Mouse (Mus musculus): ENCODE results near the gene Tmem52b.
"Not testable (repeated sequence)": the region's sequence is repeated elsewhere in the genome, so short reads cannot be mapped to it uniquely, and the experiment has no call there.

The Tmem52b gene
- long read RNA-seq, experiment 1, result 0 reads
- long read RNA-seq, experiment 2, result 0 reads

DNA sequence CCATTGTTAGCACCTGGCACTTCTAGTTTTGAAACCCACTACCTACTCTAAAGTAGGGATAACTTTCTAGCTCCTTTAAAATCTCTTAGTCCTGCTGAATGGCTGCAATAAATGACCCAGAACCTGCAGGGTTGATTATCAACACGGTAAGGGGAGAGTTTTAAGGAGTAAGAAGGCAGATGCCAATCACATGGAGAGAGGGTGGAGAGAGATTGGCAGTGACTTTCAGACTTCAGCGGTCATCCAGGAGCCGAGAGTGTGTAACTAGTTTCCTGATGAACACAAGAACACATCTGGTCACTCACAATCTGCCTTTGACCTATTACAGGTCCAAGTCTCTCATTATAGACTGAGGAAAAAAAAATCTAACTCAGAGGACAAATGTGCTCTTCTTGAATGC, at the start of gene Tmem52b:
Tmem52b (plus strand) TSS at position 189 of the 400 bp plus-strand sequence.
- intact Hi-C loops (cut with DNase I), result no loop called here

- intact Hi-C loops (cut with DNase I), result no loop called here
Measured at GRCm38 (mm10) chr6:129471386-129471785, 41.0 kb upstream of the Tmem52b start.

DNA sequence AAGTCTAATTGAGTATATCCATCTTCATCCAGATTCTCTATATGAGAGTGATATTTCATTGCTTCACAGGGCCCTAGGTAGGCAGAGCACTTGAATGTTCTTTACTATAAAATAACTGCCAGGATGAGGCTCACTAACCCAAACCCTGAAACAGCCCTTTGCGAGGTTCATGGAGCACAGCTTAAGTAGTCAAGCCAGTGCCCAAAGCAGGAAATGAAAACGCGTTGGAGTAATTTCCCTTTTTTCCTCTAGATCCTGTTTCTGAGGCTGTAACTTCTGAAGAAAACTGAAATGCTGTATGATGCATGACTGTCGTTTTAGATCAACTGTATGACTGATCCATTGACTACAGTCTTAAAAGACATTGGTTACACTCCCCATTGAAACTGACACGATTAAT, 39.7 kb upstream of the Tmem52b start:
- intact Hi-C loops (cut with DNase I), result no loop called here

DNA sequence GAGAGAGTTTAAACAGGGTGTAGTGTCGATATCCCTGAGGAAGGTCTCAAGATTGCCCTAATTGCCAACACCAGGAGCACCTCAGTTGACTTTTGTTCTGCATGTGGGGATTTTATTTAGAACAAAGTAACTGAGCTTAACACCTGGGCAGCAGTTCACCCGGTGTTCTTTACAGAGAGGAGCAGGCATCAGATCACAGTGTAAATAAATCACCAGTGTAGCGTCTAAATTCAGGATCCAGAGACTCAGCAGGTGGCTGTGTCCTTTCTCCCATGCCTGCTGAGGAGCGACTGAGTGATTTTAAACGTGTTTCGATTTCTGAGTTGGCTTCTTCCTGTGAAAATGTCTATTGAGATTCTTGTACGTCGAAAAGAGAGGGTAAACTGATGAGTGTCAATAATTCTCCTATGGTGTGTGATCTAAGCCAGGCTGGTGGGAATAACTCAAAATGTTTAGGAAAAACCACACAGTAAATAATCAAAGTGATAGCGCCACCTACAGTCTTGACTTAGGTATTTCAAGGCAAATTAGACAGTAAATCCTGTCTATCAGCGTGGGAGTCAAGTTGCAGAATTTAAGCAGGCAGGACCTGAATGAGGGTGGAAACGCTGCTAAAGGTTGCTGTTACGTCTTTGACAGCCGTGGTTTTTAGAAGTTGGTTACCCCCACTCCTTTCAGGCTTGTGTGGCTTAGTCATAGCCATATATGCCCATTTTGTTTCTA, 35.8 kb upstream of the Tmem52b start:
- intact Hi-C loops (cut with DNase I), result loop anchor here (2.0 kb wide), 1 partner anchor 82 kb away; no protein-coding TSS in a partner anchor

DNA sequence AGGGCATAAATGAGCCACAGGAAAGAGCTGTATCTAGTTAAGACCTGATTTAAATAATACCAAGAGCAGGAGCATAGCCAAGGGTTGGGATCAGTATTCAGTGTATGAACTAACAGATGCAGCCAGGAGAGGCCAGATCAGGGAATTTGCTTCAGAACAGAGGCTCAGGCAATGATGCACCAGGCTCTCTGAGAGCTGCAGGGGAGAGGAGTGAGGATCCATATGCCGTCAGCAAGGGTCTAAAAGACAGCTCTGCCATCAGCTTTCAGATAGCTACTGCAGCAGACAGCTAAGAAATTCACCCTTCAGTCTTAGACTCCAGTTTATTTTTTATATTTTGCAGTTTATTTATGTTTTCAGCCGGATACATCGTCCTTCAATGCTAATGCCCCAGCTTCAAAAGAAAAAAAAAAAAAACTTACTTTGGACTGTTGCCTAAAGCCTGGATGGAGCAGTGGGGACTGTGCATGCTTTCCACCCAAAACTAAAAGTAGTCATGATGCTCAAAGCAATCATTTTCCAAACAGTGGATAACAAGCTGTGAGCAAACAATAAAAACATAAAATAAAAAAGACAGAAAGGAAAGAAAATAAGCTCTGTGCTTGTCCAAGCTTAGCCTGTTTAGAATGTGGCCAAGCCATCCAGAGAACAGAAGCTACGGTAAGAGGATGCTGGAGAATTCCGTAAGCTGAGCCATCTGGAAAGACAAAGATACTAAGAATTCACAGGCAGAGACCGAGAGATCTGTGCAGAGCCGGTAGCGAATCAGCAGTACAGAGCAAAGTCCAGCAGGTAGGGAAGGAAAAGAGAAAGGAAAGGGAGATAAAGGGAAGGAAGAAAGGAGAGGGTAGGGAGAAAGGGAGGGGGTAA, 32.0 kb upstream of the Tmem52b start:
- intact Hi-C loops (cut with DNase I), result no loop called here

DNA sequence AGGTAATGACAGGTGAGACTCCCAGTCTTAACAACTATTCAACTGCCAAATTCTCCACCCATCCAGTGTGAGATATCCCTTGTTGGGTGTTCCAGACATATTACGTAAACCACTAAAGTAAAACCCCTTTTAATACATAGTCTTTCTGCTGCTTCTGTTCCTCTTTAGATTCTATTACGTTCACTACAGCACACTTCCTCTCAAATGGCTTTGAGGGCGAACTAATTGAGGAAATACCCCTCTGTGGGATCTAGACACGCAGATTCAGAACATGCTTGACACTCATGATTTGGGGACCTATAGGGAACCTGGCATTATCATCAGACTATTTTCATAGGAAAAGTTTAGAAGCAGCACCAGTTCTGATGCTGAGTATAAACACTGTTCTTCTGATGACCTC, 17.4 kb upstream of the Tmem52b start:
- intact Hi-C loops (cut with DNase I), result no loop called here

DNA sequence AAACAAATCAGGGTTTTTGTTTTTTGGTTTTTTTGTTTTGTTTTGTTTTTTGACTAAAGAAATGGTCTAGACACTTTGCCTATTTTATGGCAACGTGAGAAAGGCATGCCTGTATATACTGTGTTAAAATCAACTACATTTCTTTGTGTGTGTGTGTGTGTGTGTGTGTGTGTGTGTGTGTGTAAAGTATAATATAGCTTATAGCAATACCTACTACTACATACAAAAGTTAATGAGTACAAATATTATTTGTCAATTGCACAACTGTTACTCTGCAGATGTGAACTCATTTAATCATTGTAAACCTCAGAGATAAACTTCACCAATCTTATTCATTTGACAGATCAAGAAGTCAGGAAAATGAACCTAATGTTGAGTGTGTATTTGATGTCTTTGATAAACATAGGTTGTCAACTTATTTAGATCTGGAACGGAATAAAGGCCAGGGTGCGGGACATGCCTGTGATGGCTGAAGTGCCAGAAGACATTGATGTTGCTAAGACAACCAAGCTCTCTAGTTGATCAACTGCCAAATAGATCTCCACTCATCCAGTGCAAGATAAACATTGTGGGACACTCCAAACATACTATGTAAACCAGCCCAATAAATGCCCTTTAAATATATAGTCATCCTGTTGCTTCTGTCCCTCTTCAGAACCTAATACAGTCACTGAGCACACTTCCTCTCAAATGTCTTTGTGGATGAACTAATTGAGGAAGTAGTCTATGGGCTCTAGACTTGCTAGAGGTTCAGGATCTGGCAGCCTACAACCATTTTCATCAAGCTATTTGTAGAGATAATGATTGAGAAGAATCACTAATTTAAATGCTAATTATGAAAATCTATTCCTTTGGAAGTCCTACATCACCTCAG, 14.8 kb upstream of the Tmem52b start:
- intact Hi-C loops (cut with DNase I), result no loop called here

DNA sequence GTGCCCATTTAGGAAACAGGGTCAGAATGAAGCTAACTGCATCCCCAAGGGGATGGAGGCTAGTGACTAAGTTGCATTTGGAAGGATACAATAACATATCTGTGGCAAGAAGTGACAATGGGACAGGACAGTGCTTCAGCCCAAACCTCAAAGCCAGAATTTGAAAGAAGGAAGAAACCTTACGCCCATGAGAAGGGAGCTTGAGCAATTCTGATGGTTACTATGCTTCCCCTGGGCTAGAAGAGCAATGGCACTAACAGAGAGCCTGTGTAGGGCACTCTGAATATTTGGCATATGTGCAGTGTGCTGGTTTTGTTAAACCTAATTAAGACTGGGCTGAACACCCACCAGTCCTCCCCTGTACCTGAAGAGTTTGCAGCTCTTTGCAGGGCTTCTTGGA, 12.8 kb upstream of the Tmem52b start:
- intact Hi-C loops (cut with DNase I), result not testable (repeated sequence)

DNA sequence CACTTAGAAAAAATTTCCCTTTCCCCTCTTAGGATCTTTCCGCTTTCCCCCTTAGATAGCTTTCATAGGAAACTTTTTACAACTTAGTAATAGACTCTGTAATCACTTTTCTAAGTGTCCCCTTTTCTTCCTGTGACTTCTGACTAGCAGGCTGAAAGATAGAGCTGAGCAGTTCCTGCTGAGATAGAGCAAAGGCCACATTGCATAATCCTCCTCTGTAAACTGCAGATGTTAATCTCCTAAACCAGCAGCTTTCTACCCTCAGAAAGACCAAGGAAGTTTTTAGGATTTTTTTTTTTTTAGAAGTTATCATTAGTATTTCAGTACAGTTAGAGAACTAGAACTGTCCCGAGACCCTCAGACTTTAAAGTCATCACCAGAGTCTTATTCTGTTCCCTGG, 8.9 kb upstream of the Tmem52b start:
- intact Hi-C loops (cut with DNase I), result no loop called here

GRCm38 (mm10) chr6:129507024-129507423, 5.3 kb upstream of the Tmem52b start, which contains the start of gene Olr1:
TSS of gene Olr1 (minus strand) at chr6:129507165.
- intact Hi-C loops (cut with DNase I), result no loop called here

DNA sequence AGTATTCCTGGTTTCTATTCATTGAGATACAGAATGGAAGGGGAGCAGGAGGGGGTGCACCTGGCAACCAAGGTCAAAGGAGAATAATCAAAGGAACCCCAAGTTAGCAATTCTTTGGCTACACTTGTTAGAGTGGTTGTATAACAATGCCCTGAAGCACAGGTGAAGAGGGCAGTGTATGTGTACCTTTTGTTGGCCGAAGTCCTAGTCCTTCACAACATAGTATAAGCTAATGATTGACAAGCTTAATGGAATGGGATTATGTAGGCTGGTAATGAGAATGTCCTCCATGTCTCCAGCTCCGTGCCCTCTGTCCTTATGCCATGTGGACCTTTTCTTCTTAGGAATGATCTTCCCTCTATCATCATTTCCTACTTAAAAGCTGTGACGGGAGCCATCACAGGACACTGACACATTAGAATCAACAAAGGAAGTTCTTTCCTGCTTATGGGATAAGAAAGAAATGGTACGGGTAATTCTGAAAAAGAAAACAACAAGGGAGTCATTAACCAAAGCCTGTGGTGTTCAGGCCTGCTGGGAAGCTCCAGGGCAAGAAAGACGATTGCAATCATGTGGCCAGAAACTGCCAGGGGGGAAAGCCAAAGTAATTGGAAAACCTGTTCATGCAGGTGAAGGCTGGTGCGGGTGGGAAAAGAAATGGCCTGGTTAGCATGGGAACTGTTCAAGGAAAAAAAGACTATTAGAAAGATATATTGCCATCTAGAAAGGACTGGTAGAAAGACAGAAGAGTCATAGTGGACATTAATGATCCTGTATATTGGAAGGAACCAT, 2.0 kb upstream of the Tmem52b start:
- intact Hi-C loops (cut with DNase I), result no loop called here

DNA sequence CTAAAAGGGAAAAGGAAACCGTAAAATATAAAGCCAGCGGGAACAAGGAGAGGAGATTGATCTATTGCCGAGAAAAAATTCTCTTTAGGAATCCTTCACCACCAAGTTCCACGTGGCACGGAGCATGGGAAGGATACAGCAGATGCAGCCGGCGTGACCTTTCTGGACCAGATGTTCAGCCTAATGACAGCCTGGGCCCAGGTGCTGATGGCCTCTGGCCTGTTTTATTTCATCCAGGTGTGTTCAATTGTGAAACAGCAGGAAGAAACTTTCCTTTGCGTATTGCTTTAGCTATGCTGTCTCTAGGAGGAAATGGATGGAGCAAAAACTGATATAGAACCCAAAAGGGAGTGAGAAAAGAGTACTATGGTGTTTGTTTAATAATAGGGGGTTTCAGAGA, 513 bp downstream of the Tmem52b start:
- intact Hi-C loops (cut with DNase I), result no loop called here

DNA sequence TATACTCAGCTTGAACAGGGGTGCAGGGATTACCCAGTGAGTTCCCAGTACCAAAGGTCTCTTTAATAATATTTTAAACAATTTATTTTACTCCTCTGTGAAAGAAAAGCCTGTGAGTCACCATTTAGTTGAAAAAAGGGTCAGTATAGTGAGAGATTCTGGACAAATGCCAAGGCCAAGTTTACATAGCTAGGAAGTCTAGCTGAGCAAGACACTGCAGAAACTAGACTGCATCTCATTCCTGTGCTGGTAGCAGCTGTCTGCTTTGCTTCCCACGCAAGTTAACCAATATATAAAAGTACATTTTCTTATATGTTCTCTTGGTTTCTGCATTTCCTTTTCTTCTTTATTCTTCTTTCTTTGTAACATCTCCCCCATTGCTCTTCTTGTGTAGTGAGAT, 1.1 kb downstream of the Tmem52b start:
- intact Hi-C loops (cut with DNase I), result no loop called here

- intact Hi-C loops (cut with DNase I), result no loop called here
Measured at GRCm38 (mm10) chr6:129514376-129514775, 2.0 kb downstream of the Tmem52b start.

GRCm38 (mm10) chr6:129515068-129515467, 2.7 kb downstream of the Tmem52b start:
- intact Hi-C loops (cut with DNase I), result no loop called here

GRCm38 (mm10) chr6:129516388-129516787, 4.0 kb downstream of the Tmem52b start:
- intact Hi-C loops (cut with DNase I), result loop anchor here (2.0 kb wide), 1 partner anchor 124 kb away; no protein-coding TSS in a partner anchor

DNA sequence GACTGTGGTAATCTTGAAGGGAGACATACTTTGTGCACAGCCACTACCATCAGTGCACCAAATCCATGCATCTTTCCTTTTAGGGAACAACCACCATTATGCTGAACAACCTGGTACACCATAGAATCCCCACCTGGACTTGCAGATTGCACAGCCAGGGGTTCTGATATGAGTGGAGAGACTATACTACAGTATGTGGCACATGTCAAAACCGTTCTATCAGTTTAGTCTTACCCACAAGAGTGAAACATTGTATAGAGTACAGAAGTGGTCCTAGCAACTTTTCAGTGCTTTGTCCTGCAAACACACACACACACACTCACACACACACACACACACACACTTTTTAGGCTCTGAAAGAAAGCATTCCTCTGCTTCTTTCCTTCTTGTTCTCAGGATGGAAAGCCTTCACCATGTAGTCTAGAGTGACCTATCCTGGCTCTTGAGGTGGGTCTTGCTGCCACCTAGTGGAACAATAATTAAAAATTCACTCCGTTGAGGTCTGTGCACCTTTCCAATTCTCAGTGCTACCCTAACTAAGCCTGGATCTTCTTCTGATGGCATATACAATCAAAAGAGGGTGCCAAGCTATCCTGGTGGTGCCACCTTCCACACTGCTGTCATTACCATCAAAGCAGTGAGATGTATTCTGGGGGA, 5.5 kb downstream of the Tmem52b start:
- intact Hi-C loops (cut with DNase I), result loop anchor here (2.0 kb wide), 2 partner anchors 41 to 125 kb away; no protein-coding TSS in a partner anchor

- intact Hi-C loops (cut with DNase I), result no loop called here
Measured at GRCm38 (mm10) chr6:129526069-129526468, 13.7 kb downstream of the Tmem52b start.

DNA sequence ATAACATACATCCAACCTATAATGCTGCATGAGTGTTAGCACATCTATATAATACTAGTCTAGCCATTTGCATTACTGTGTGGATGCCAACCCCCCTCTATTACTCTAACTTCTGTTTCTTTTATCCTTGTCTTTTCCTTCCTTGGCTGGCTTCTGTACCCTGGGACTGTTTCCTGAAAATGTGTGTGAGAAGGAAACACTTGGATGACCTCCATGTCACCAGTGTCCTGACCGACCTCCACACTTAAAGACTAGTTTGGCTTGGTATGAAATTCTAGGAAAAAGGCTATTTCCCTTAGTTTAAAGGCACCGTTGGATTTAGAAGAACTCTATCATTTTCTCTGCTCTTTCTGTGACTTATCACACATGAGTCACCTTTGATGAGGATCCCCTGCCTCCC, 15.1 kb downstream of the Tmem52b start:
- intact Hi-C loops (cut with DNase I), result no loop called here

GRCm38 (mm10) chr6:129529605-129530004, 17.2 kb downstream of the Tmem52b start:
- intact Hi-C loops (cut with DNase I), result no loop called here

All from adrenal gland (tissue).